Mouse (Mus musculus): ENCODE results near the gene Cx3cr1. TPM values are rescaled to one million over a fixed set of nuclear protein-coding genes. Genes with fewer than 3 reads are reported as not detected.

The Cx3cr1 gene
- polyA plus RNA-seq, 1 experiment from 2014 or later, result 9.8 TPM

DNA sequence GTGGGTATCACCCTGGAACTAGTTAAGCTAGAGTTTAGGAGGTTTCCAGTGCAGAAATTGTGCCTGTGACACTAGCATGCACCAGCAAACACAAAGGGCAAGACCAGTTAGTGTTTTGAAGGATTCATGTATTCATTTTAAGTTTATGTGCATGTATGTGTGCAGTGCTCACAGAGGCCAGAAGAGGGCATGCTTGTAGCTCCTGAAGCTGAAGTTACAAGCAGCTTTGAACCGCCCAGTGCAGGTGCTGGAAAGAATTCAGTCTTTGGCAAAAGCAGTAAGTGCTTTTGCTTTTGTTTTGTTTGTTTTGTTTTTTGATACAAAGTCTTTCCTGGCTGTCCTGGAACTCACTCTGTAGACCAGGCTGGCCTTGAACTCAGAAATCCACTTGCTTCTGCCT, 61.8 kb downstream of the Cx3cr1 start:
- no peak overlapping the region for H3K9ac ChIP-seq (ENCODE audit: low read depth, low read length)
- DNase-seq (ENCODE audit: low spot score) (no peak), ATAC-seq (ENCODE audit: low read depth) (no peak)
- H3K36me3 ChIP-seq (ENCODE audit: control insufficient read depth, insufficient read depth, low read length), result no peaks in the 10 kb centered on the region
- 83% methylated on average over 1 of the region's 1 CpGs for WGBS
- no peaks in the 10 kb centered on the region for H3K27me3 ChIP-seq (replicated peaks; ENCODE audit: control insufficient read depth, insufficient read depth, low read length)
- no peaks in the 10 kb centered on the region; the same call in 1 of the 2 replicates for H3K9me3 ChIP-seq (ENCODE audit: control insufficient read depth, low read length)
- no peak overlapping the region for H3K4me3 ChIP-seq (ENCODE audit: low read depth, low read length)
- peaks cover 10% of the 10 kb centered on the region; the same call in 1 of the 2 replicates for H3K4me1 ChIP-seq (ENCODE audit: control insufficient read depth, insufficient read depth, low read length)
- H3K27ac ChIP-seq (replicated peaks; ENCODE audit: low read depth, low read length), result no peak overlapping the region
- no peak overlapping the region for H3K4me2 ChIP-seq (ENCODE audit: low read depth, low read length)

DNA sequence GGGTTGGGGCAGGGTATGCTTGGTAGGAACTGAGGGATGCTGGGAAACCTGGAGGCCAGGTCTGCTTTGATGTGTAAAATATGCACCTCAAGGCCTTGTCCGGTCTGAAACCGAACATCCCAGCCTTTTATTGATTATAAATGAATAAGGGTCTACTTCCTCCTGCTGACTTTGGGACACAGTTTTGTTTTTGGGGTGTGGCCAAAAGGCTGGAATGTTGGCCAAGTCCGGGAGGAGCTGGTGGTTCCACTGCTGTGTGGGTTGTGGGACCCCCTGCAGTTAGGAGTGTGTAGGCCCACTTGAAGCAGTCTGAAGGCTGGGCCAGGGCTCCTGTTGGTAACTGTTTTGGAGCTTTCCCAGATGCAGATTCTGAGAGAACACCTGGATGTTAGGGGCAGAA, 63.7 kb downstream of the Cx3cr1 start:
- no peak for ATAC-seq (ENCODE audit: low read depth)
- Histone ChIP-seq H3K9me3 (ENCODE audit: control insufficient read depth, low read length) (no peaks in the 10 kb centered on the region; the same call in 1 of the 2 replicates), H3K4me2 (ENCODE audit: low read depth, low read length) (no peak overlapping the region), H3K4me1 (ENCODE audit: control insufficient read depth, insufficient read depth, low read length) (peaks cover 10% of the 10 kb centered on the region), H3K36me3 (ENCODE audit: control insufficient read depth, insufficient read depth, low read length) (no peaks in the 10 kb centered on the region), H3K27ac (replicated peaks; ENCODE audit: low read depth, low read length) (no peak overlapping the region), H3K27me3 (replicated peaks; ENCODE audit: control insufficient read depth, insufficient read depth, low read length) (no peaks in the 10 kb centered on the region), H3K9ac (ENCODE audit: low read depth, low read length) (no peak overlapping the region), H3K4me3 (ENCODE audit: low read depth, low read length) (no peak overlapping the region)
- WGBS, result 49% methylated on average over 3 of the region's 3 CpGs
- DNase-seq (ENCODE audit: low spot score), result no peak

DNA sequence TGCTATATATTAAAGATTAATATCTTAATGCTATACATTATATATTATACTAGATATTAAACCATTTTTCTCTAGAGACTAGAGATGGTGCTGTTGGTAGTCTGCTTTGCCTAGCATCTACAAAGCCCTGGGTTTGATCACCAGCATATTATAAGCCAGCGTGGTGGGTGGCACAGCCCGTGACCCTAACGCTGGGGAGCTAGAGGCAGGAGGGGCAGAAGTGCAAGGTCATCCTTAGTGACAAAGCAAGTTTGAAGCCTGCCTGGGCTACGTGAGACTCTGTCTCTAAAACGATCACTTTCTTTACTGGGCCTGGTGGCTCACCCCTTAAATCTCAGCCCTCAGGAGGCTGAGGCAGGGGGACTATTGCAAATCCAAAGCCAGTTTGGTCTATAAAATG, 66.8 kb downstream of the Cx3cr1 start:
- Histone ChIP-seq H3K9me3 (ENCODE audit: control insufficient read depth, low read length) (no peaks in the 10 kb centered on the region; the same call in 1 of the 2 replicates), H3K4me3 (ENCODE audit: low read depth, low read length) (no peak overlapping the region), H3K4me2 (ENCODE audit: low read depth, low read length) (no peak overlapping the region), H3K36me3 (ENCODE audit: control insufficient read depth, insufficient read depth, low read length) (no peaks in the 10 kb centered on the region), H3K4me1 (ENCODE audit: control insufficient read depth, insufficient read depth, low read length) (peaks cover 10% of the 10 kb centered on the region), H3K27me3 (replicated peaks; ENCODE audit: control insufficient read depth, insufficient read depth, low read length) (no peaks in the 10 kb centered on the region), H3K9ac (ENCODE audit: low read depth, low read length) (no peak overlapping the region), H3K27ac (replicated peaks; ENCODE audit: low read depth, low read length) (no peak overlapping the region)
- WGBS, result 83% methylated on average over 5 of the region's 5 CpGs
- no peak for DNase-seq (ENCODE audit: low spot score)
- ATAC-seq (ENCODE audit: low read depth), result no peak

DNA sequence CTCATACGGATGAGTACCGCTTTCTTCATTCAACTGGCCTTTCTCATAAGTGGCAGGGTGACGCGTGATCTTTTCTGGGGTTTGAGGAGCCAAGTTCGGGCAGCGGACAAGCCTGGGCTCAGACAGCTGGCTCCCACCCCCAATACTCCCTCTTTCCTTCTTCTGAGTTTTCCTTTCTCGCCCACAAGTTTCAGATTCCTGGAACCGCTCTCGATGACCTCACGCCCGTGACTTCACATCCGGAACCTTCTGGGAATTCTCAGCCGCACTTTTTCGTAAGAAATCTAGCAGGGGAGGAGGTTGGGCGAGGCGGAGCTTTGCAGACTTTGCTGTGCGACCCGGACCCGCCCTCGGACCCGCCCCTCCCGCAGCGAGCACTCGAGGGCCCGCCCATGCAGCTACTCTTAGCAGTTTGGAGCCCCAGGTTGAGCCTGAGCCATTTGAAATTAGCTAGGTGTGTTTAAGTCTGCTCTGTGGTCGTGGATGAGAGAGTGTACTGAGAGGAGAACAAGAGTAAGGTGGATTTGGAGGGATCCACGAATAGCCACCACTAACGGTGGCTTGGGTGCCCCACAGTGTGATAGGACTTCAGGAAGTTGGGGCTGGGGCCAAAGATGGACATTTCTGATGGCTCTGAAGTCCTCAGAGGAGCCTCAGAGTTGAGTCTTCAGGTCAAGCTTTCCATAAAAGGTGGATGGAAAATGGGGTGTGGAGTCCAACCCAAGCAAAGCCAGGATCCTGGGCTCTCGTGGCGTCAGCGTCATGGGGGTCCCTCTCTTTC, 67.5 kb downstream of the Cx3cr1 start:
- H3K4me3 ChIP-seq (ENCODE audit: low read depth, low read length), result peak overlapping the region; percentile 44

DNA sequence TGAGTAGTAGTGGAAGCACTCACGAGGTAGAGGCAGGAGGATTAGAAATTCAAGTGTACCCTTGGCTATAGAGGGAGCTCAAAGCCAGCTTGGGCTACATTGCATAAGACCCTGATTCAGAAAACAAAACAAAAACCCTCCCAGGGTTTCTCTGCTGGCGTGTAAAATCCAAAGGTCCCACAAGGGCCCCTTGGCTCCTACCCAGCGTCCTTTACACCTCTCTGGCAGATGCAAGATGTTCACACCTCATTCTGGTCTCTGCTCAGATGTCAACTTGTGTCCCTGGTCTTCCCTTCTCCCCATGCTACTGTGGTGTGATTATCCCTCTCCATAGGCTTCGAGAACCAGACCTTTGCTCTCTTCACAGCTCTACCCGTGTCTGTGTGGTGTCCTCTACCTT, 68.9 kb downstream of the Cx3cr1 start:
- H3K27ac ChIP-seq (replicated peaks; ENCODE audit: low read depth, low read length), result no peak overlapping the region
- ATAC-seq (ENCODE audit: low read depth), result no peak

More for the DNA sequence above, 67.5 kb downstream of the Cx3cr1 start:
- Histone ChIP-seq H3K36me3 (ENCODE audit: control insufficient read depth, insufficient read depth, low read length) (no peaks in the 10 kb centered on the region), H3K27me3 (replicated peaks; ENCODE audit: control insufficient read depth, insufficient read depth, low read length) (no peaks in the 10 kb centered on the region), H3K4me1 (ENCODE audit: control insufficient read depth, insufficient read depth, low read length) (peaks cover 10% of the 10 kb centered on the region), H3K4me2 (ENCODE audit: low read depth, low read length) (peak overlapping the region; percentile 67), H3K9me3 (ENCODE audit: control insufficient read depth, low read length) (no peaks in the 10 kb centered on the region), H3K9ac (ENCODE audit: low read depth, low read length) (peak overlapping the region; percentile 65), H3K27ac (replicated peaks; ENCODE audit: low read depth, low read length) (peak overlapping the region; percentile 75)
- DNase-seq (ENCODE audit: low spot score), result peak; percentile 96
- WGBS, result 11% methylated on average over 31 of the region's 31 CpGs
- ATAC-seq (ENCODE audit: low read depth), result peak; percentile 94

DNA sequence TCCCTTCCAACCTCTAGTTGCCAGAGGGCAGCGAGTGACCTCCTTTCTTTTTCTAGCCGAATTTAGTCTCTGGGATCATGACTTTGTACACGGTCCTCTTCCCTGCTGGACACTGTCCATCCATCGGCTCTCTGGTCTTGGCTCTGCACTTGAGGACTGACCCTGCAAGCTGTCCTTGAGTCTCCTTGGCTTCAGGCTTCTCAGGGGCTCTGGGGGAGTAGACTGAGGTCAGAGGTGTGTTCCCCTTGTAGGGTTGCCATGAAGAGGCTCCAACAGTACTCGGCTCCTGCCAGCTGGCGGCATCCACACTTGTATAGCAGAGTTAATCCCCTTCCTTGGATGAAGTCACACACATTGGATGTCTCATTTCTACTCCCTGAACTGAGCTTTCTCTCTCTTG, 70.0 kb downstream of the Cx3cr1 start:
- ATAC-seq (ENCODE audit: low read depth) (no peak), DNase-seq (ENCODE audit: low spot score) (no peak)
- Histone ChIP-seq H3K9me3 (ENCODE audit: control insufficient read depth, low read length) (no peaks in the 10 kb centered on the region), H3K4me2 (ENCODE audit: low read depth, low read length) (no peak overlapping the region), H3K27me3 (replicated peaks; ENCODE audit: control insufficient read depth, insufficient read depth, low read length) (no peaks in the 10 kb centered on the region), H3K36me3 (ENCODE audit: control insufficient read depth, insufficient read depth, low read length) (no peaks in the 10 kb centered on the region), H3K4me1 (ENCODE audit: control insufficient read depth, insufficient read depth, low read length) (peaks cover 4% of the 10 kb centered on the region), H3K27ac (replicated peaks; ENCODE audit: low read depth, low read length) (no peak overlapping the region), H3K4me3 (ENCODE audit: low read depth, low read length) (no peak overlapping the region), H3K9ac (ENCODE audit: low read depth, low read length) (no peak overlapping the region)
- 65% methylated on average over 6 of the region's 6 CpGs for WGBS

More for the DNA sequence above, 68.9 kb downstream of the Cx3cr1 start:
- no peak for DNase-seq (ENCODE audit: low spot score)
- H3K9ac ChIP-seq (ENCODE audit: low read depth, low read length), result no peak overlapping the region
- WGBS, result 77% methylated on average over 5 of the region's 5 CpGs
- H3K9me3 ChIP-seq (ENCODE audit: control insufficient read depth, low read length), result no peaks in the 10 kb centered on the region
- H3K4me2 ChIP-seq (ENCODE audit: low read depth, low read length), result no peak overlapping the region
- H3K27me3 ChIP-seq (replicated peaks; ENCODE audit: control insufficient read depth, insufficient read depth, low read length), result no peaks in the 10 kb centered on the region
- H3K4me1 ChIP-seq (ENCODE audit: control insufficient read depth, insufficient read depth, low read length), result peaks cover 6% of the 10 kb centered on the region
- no peaks in the 10 kb centered on the region for H3K36me3 ChIP-seq (ENCODE audit: control insufficient read depth, insufficient read depth, low read length)
- H3K4me3 ChIP-seq (ENCODE audit: low read depth, low read length), result no peak overlapping the region

DNA sequence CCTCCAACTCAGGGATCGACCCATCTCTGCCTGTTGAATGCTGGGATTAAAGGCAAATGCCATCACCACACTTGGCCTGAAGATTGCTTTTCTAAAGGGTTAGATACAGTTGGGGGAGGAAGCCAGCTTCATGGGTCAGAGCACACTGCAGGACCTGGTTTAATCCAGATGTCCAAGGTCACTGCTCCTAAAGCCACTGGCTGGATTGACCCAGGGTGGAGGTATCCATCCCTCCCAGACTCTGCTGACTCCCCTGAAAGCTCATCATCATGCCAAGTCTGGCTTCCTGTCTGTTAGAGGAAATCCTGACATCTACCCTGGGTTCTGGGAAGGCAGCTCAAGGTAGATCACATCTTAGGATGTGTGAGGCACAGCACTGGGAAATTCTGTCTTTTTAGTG, 70.9 kb downstream of the Cx3cr1 start:
- H3K4me3 ChIP-seq (ENCODE audit: low read depth, low read length), result no peak overlapping the region
- H3K4me1 ChIP-seq (ENCODE audit: control insufficient read depth, insufficient read depth, low read length), result peaks cover 4% of the 10 kb centered on the region
- DNase-seq (ENCODE audit: low spot score), result no peak
- 68% methylated on average over 1 of the region's 1 CpGs for WGBS
- H3K4me2 ChIP-seq (ENCODE audit: low read depth, low read length), result no peak overlapping the region
- H3K36me3 ChIP-seq (ENCODE audit: control insufficient read depth, insufficient read depth, low read length), result no peaks in the 10 kb centered on the region
- H3K27ac ChIP-seq (replicated peaks; ENCODE audit: low read depth, low read length), result no peak overlapping the region
- H3K27me3 ChIP-seq (replicated peaks; ENCODE audit: control insufficient read depth, insufficient read depth, low read length), result no peaks in the 10 kb centered on the region
- ATAC-seq (ENCODE audit: low read depth), result no peak
- no peaks in the 10 kb centered on the region for H3K9me3 ChIP-seq (ENCODE audit: control insufficient read depth, low read length)
- no peak overlapping the region for H3K9ac ChIP-seq (ENCODE audit: low read depth, low read length)

DNA sequence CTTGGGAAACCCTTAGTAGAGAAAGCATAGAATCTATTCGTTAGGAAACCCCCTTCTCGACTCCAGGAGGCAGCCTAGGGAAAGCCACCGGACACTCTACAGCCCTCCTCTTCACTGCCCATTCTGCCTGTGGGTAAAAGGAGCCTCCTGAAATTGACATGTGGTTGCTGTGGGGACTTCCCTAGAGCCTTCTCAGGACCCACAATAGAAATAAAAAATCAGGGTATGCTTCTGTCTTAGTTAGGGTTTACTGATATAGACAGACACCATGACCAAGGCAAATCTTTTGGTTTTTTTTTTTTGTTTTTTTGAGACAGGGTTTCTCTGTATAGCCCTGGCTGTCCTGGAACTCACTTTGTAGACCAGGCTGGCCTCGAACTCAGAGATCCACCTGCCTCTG, 73.6 kb downstream of the Cx3cr1 start:
- Histone ChIP-seq H3K4me2 (ENCODE audit: low read depth, low read length) (no peak overlapping the region), H3K36me3 (ENCODE audit: control insufficient read depth, insufficient read depth, low read length) (no peaks in the 10 kb centered on the region), H3K27ac (replicated peaks; ENCODE audit: low read depth, low read length) (no peak overlapping the region), H3K9me3 (ENCODE audit: control insufficient read depth, low read length) (no peaks in the 10 kb centered on the region), H3K9ac (ENCODE audit: low read depth, low read length) (no peak overlapping the region), H3K4me1 (ENCODE audit: control insufficient read depth, insufficient read depth, low read length) (no peaks in the 10 kb centered on the region), H3K4me3 (ENCODE audit: low read depth, low read length) (no peak overlapping the region), H3K27me3 (replicated peaks; ENCODE audit: control insufficient read depth, insufficient read depth, low read length) (no peaks in the 10 kb centered on the region)
- DNase-seq (ENCODE audit: low spot score) (no peak), ATAC-seq (ENCODE audit: low read depth) (no peak)
- WGBS, result 86% methylated on average over 4 of the region's 4 CpGs

DNA sequence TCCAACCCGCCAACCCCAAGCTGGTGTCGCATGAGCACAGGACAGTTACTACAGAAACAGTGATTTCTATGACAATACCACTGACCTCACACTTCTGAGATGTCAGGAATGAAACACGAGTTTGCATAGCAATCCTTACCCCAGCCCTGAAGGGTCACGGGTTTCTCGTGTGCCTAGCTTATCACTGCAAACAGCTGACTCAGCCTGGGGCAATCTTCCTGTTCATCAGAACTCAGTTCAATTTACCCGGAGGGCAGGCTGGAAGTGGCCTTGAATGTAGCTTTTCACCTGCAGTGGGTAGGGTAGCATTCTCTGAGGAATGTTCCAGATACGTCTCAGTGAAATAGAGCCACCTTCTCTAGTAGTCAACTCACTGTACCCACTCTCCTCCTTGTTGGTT, 75.5 kb downstream of the Cx3cr1 start:
- no peak for ATAC-seq (ENCODE audit: low read depth)
- 64% methylated on average over 7 of the region's 7 CpGs for WGBS

More for the DNA sequence above, 75.5 kb downstream of the Cx3cr1 start:
- Histone ChIP-seq H3K4me2 (ENCODE audit: low read depth, low read length) (no peak overlapping the region), H3K27ac (replicated peaks; ENCODE audit: low read depth, low read length) (no peak overlapping the region), H3K4me3 (ENCODE audit: low read depth, low read length) (no peak overlapping the region), H3K9ac (ENCODE audit: low read depth, low read length) (no peak overlapping the region), H3K9me3 (ENCODE audit: control insufficient read depth, low read length) (no peaks in the 10 kb centered on the region), H3K27me3 (replicated peaks; ENCODE audit: control insufficient read depth, insufficient read depth, low read length) (no peaks in the 10 kb centered on the region), H3K36me3 (ENCODE audit: control insufficient read depth, insufficient read depth, low read length) (no peaks in the 10 kb centered on the region), H3K4me1 (ENCODE audit: control insufficient read depth, insufficient read depth, low read length) (no peaks in the 10 kb centered on the region)
- DNase-seq (ENCODE audit: low spot score), result no peak
